Mouse (Mus musculus) gastrocnemius, postnatal 14 days (tissue): ENCODE data around the gene Stard13. TPM values are rescaled to one million over a fixed set of nuclear protein-coding genes. Genes with fewer than 3 reads are reported as not detected.
A peak's percentile ranks its signal among the peaks of the same experiment; 100 is the strongest.

Experiments used
- DNase-seq: peaks from one replicate; pipeline ENCODE4 v3.0.0; 2021; ENCODE audit warnings: mixed read lengths
- intact Hi-C: fragments of 180-260 bp; cut with DNase I; formaldehyde crosslinking; loops from one replicate; pipeline ENCODE4 v1.15.1; 2025; ENCODE audit warnings: low total_unique reads
- total RNA-seq, 2 experiments: library from RNA; stranded (reverse); gene quantifications; 2 replicates each; pipeline ENCODE4 v1.2.3; 2021

Gene Stard13
- total RNA-seq, 2 experiments from 2014 or later = 10.9 to 13.5 TPM

GRCm38 (mm10) chr5:151231861-151232260, 1.8 kb downstream of the Stard13 start:
- intact Hi-C loops = loop anchor here (10.0 kb wide), 2 partner anchors 87 to 133 kb away; no protein-coding TSS in a partner anchor
- DNase-seq = no peak

- intact Hi-C loops = loop anchor here (10.0 kb wide), 2 partner anchors 87 to 133 kb away; no protein-coding TSS in a partner anchor
- peak; percentile 57 for DNase-seq
Measured at GRCm38 (mm10) chr5:151231411-151231810, 2.2 kb downstream of the Stard13 start.

- DNase-seq = no peak
- intact Hi-C loops = loop anchor here (10.0 kb wide), 2 partner anchors 86 to 134 kb away; no protein-coding TSS in a partner anchor
Measured at GRCm38 (mm10) chr5:151230427-151230826, 3.2 kb downstream of the Stard13 start.

- intact Hi-C loops = no loop called here
- no peak for DNase-seq
Measured at GRCm38 (mm10) chr5:151228367-151229005, 5.2 kb downstream of the Stard13 start.

- intact Hi-C loops = no loop called here
- no peak for DNase-seq
Measured at GRCm38 (mm10) chr5:151223696-151224366, 9.8 kb downstream of the Stard13 start.

- DNase-seq = no peak
- intact Hi-C loops = no loop called here
Measured at GRCm38 (mm10) chr5:151222791-151223190, 10.8 kb downstream of the Stard13 start.

- DNase-seq = peak; percentile 11
Measured at GRCm38 (mm10) chr5:151218689-151219115, 14.9 kb downstream of the Stard13 start.

GRCm38 (mm10) chr5:151213097-151213496, 20.5 kb downstream of the Stard13 start:
- intact Hi-C loops = no loop called here
- no peak for DNase-seq

More at GRCm38 (mm10) chr5:151218689-151219115, 14.9 kb downstream of the Stard13 start:
- intact Hi-C loops = no loop called here

GRCm38 (mm10) chr5:151210869-151211268, 22.8 kb downstream of the Stard13 start:
- intact Hi-C loops = no loop called here
- no peak for DNase-seq

GRCm38 (mm10) chr5:151210060-151210459, 23.6 kb downstream of the Stard13 start:
- intact Hi-C loops = no loop called here
- DNase-seq = no peak

GRCm38 (mm10) chr5:151205017-151205416, 28.6 kb downstream of the Stard13 start:
- no peak for DNase-seq
- intact Hi-C loops = no loop called here

- DNase-seq = no peak
- intact Hi-C loops = no loop called here
Measured at GRCm38 (mm10) chr5:151202925-151203324, 30.7 kb downstream of the Stard13 start.

- intact Hi-C loops = no loop called here
- no peak for DNase-seq
Measured at GRCm38 (mm10) chr5:151201220-151201619, 32.4 kb downstream of the Stard13 start.

GRCm38 (mm10) chr5:151199235-151199634, 34.4 kb downstream of the Stard13 start:
- DNase-seq = no peak
- intact Hi-C loops = no loop called here

GRCm38 (mm10) chr5:151196603-151197272, 36.9 kb downstream of the Stard13 start:
- no peak for DNase-seq
- intact Hi-C loops = no loop called here

- DNase-seq = no peak
- intact Hi-C loops = no loop called here
Measured at GRCm38 (mm10) chr5:151193885-151194520, 39.6 kb downstream of the Stard13 start.

GRCm38 (mm10) chr5:151192266-151192665, 41.4 kb downstream of the Stard13 start:
- intact Hi-C loops = no loop called here
- DNase-seq = no peak

GRCm38 (mm10) chr5:151190764-151191163, 42.9 kb downstream of the Stard13 start:
- intact Hi-C loops = no loop called here
- DNase-seq = no peak

GRCm38 (mm10) chr5:151189789-151190378, 43.8 kb downstream of the Stard13 start:
- intact Hi-C loops = no loop called here
- DNase-seq = peak; percentile 71

- intact Hi-C loops = no loop called here
- no peak for DNase-seq
Measured at GRCm38 (mm10) chr5:151189321-151189720, 44.3 kb downstream of the Stard13 start.
